Mouse (Mus musculus) spleen, adult 18-20 months (tissue): ENCODE results near the gene Meiob.

Source experiments
- DNase-seq, 2 experiments: peaks; one replicate each; pipeline ENCODE4 v3.0.0; 2022; ENCODE audit warnings: mixed read lengths in 2 of 2

Meiob gene

GRCm38 (mm10) chr17:24821351-24822280 lies 17.5 kb downstream of the Meiob start:
- DNase-seq = no peak

- no peak for DNase-seq
Measured at GRCm38 (mm10) chr17:24839842-24840241, 35.8 kb downstream of the Meiob start, which contains the start of gene Hagh. Gene Hagh, plus strand, starts transcription at chr17:24840143.

- no peak for DNase-seq
Measured at GRCm38 (mm10) chr17:24840341-24840740, 36.3 kb downstream of the Meiob start.

- DNase-seq = peak in 1 of 2 experiments; percentile 38
Measured at GRCm38 (mm10) chr17:24841133-24841532, 37.0 kb downstream of the Meiob start.

DNA sequence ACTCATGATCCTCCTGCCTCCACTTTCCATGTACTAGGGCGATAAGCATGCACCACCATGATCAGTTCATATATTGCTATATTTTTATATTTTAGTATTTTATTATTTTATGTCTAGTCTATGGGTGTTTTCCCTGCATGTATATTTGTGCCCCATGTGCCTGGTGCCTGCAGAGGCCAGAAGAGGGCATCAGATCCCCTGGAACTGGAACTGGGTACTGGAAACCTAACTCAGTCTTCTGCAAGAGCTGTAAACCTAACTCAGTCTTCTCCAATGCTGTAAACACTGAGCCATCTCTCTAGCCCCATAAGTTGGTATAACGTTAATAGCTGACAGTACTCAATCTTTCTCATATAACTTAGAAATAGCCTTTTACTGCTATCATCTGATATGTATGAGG lies 38.5 kb downstream of the Meiob start:
- no peak for DNase-seq

- DNase-seq = no peak
Measured at GRCm38 (mm10) chr17:24844525-24844924, 40.4 kb downstream of the Meiob start.

GRCm38 (mm10) chr17:24847386-24847785 lies 43.3 kb downstream of the Meiob start:
- DNase-seq = no peak

DNA sequence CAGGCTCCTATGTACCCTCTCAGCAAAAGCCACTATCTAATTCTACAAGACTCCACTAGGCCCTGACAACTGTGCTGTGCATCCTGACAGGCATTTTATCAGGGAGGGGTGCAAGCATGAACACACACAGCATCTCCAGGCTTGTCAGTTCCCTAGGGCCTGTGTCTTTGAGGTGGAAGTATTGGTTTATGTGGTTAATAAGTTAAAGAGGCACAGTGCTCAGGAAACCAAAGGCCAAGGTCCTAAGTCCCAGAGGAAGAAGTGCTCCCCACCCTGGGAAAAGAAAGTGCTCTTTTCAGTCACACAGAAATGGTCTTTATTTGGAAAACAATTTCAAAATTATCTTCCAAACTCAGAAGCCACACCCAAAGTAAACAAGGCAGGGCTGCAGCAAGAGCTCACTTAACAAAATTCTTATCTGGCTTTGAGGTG lies 44.5 kb downstream of the Meiob start:
- DNase-seq = no peak

DNA sequence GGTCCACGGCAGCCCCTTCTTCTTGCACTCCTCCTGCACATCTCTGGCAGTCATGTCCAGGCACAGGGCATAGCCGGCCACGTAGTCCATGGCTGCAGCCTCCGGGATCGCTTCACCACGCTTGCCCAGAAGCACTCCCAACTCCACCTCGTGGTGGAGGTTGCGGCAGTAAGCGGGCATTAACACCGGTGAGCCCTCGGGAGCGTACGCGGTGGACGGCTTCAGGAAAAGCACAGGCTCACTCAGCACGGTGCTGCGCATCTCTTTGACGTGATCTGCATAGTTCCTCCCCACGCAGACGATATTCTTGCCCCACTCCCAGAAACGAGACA lies 45.6 kb downstream of the Meiob start:
- DNase-seq = no peak

DNA sequence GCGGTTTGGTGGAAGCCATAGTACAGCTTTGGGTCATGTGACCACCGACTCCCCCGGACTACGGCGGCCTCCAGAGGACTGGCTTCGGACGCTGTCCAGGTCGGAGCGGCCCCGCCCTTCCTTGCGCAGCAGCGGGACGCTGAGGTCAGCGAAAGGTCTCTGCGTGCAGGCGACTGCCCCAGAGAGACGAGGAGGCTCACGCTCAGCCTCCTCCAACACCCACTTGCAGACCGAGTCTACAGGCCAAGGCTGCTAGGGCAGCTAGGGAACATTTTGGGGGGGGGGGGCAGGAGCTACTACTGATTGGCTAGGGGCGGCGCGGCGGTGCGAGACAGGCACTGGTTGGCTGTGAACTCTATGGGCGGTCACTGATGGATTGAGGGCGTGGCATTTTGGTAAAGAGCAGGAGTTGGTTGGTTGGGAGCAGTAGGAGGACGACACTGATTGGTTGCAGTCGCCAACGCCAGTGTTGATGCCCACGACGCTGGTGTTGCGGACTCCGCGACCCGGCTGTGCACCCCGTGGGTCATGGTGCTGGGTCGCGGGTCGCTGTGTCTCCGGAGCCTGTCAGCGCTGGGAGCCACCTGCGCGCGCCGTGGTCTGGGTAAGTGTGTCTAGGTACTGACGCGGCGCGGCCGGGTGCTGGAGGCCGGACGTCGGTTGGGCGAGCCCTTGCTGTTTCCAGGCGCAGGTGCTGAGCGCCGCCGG lies 46.1 kb downstream of the Meiob start, which contains the start of gene Fahd1:
Gene Fahd1, minus strand, starts transcription at position 300 of the 708 bp plus-strand sequence.
- DNase-seq = peak; percentile 86 to 90

GRCm38 (mm10) chr17:24850773-24851127 lies 46.7 kb downstream of the Meiob start:
- DNase-seq = no peak

DNA sequence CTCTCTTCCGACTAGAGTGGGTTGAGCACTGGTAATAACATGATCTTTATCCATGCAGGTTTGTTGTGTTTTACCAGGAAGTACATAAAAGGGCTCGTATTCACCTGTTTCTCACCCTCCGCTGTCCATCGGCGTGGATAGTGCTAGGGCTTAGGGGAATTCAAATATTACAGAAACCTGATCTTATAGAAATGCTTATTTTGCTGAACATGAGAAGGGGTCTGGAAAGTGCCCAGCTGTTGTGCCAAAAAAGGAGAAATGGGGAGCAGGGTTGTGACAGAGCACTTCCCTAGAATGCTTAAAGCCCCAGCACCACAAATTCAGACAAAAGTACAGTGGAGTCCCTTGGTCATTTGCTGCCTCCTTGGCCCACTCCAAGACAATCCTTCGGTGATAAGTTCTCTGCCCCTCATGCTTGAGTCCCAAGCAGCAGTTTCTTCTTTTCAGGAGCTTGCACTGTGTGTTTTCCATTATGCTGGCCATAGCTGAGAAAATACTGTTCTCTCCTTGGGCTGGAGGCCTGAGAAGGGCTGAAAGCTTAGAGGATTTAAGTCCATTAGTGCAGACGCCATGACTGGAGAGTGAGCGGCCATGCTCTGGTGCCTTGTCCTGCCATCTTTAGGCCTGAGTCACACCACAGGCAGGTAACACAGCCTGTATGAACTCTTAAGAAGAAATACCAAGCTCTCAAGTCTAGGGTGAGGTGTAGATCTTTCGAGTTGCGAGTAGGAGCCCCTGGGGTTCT lies 47.5 kb downstream of the Meiob start:
- no peak for DNase-seq

GRCm38 (mm10) chr17:24855838-24856464 lies 51.9 kb downstream of the Meiob start:
- DNase-seq = no peak

GRCm38 (mm10) chr17:24856589-24856988 lies 52.5 kb downstream of the Meiob start:
- no peak for DNase-seq

GRCm38 (mm10) chr17:24857831-24858470 lies 53.9 kb downstream of the Meiob start:
- no peak for DNase-seq

GRCm38 (mm10) chr17:24858967-24859366 lies 54.9 kb downstream of the Meiob start:
- no peak for DNase-seq

- DNase-seq = no peak
Measured at GRCm38 (mm10) chr17:24860076-24860475, 56.0 kb downstream of the Meiob start.

GRCm38 (mm10) chr17:24861785-24862184 lies 57.7 kb downstream of the Meiob start:
- no peak for DNase-seq

- no peak for DNase-seq
Measured at GRCm38 (mm10) chr17:24865776-24866175, 61.7 kb downstream of the Meiob start, which contains the start of gene Igfals. Gene Igfals, plus strand, starts transcription at chr17:24865997.

DNA sequence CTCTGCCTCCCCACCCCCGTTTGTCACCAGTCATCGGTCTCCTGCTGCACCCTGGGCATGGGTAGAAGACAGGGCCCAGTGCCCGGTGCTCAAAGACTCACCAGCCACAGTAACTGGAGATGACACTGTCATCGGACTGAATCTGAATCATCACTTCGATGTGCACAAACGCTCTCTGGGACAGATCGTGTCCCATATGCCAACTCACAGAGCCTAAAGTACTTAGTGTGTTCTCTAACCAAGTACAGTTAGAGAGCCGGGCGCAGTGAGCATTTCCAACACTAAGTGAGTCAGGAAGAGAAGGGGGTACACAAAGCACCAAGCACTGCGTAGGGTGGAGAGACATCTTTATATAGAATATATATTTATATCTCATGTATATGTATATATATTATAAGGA lies 63.8 kb downstream of the Meiob start:
- DNase-seq = no peak

GRCm38 (mm10) chr17:24873695-24874404 lies 69.8 kb downstream of the Meiob start:
- no peak for DNase-seq

- no peak for DNase-seq
Measured at GRCm38 (mm10) chr17:24874405-24874745, 70.3 kb downstream of the Meiob start.
